Mouse (Mus musculus) macrophage (primary cell): ENCODE data around the gene Tmco1. TPM values are rescaled to one million over a fixed set of nuclear protein-coding genes. Genes with fewer than 3 reads are reported as not detected.

ENCODE experiments used
- H3K27ac ChIP-seq: fragments of 350-480 bp; formaldehyde crosslinking; 2 replicates; pipeline ENCODE4 v1.9.0; 2021
- H3K36me3 ChIP-seq: fragments of 350-480 bp; formaldehyde crosslinking; 2 replicates; pipeline ENCODE4 v1.9.0; 2021; ENCODE audit errors: inconsistent target
- H3K4me3 ChIP-seq: fragments of 350-480 bp; formaldehyde crosslinking; 2 replicates; pipeline ENCODE4 v1.9.0; 2021; ENCODE audit errors: inconsistent target
- H3K79me2 ChIP-seq: fragments of 350-480 bp; formaldehyde crosslinking; 2 replicates; pipeline ENCODE4 v1.9.0; 2021; ENCODE audit errors: inconsistent target
- WGBS: methylation state at CpG from one replicate; pipeline ENCODE4 v1.1.7; 2026; ENCODE audit warnings: inconsistent platforms; ENCODE audit not compliant: missing documents; 5-methylcytosine and 5-hydroxymethylcytosine counted together
- polyA plus RNA-seq: library from polyadenylated mRNA; stranded (reverse); fragments of 250-400 nt; gene quantifications from 3 replicates; pipeline ENCODE4 v1.2.4, GENCODE M21; 2018; ENCODE audit warnings: inconsistent platforms

The Tmco1 gene
- polyA plus RNA-seq, 1 experiment from 2014 or later = 127 TPM

- Histone ChIP-seq H3K4me3 (no peak overlapping the region), H3K27ac (no peak overlapping the region)
Observed at GRCm38 (mm10) chr1:167382316-167382715, 74.1 kb downstream of the Tmco1 start.

GRCm38 (mm10) chr1:167382763-167383162, 74.6 kb downstream of the Tmco1 start:
- Histone ChIP-seq H3K79me2 (peaks cover 33% of the 10 kb centered on the region), H3K4me3 (no peak overlapping the region), H3K27ac (no peak overlapping the region), H3K36me3 (no peaks in the 10 kb centered on the region)
- 85% methylated on average over 5 of the region's 5 CpGs for WGBS

More at GRCm38 (mm10) chr1:167382316-167382715, 74.1 kb downstream of the Tmco1 start:
- Histone ChIP-seq H3K36me3 (0 out of 2 replicates have a peak, but pooled peaks cover under 1% of the 10 kb centered on the region), H3K79me2 (peaks cover 32% of the 10 kb centered on the region)
- WGBS = 95% methylated on average over 7 of the region's 7 CpGs

DNA sequence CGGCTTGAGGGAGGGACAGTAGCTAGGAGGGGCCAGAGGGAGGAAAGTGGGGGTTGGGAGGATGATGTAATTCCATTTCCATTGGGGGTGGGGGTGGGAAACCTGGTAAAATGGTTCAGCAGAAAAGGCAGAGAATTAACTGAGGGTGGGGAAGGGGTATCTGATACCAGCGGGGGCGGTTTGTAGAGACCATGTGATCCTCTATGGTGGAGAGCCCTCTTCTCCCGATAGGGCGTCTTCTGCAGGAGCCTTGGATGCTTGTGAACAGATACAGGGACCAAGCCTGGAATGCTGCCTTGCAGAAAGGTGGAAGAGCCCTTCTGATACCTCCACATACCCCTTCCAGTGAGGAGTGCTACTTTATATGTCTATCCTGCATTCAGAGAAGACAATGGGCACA, 75.0 kb downstream of the Tmco1 start:
- H3K36me3 ChIP-seq = no peaks in the 10 kb centered on the region
- WGBS = 94% methylated on average over 5 of the region's 5 CpGs

More for the DNA sequence above, 75.0 kb downstream of the Tmco1 start:
- Histone ChIP-seq H3K79me2 (peaks cover 37% of the 10 kb centered on the region), H3K27ac (no peak overlapping the region), H3K4me3 (no peak overlapping the region)

Other genes with a start within 250 kb of the Tmco1 start
- gene Uck2, start 23.1 kb upstream of the Tmco1 start, polyA plus RNA-seq = 6.9 to 29.5 TPM (median 19.7 TPM) in 3 replicates
- gene Aldh9a1, start 41.6 kb downstream of the Tmco1 start, polyA plus RNA-seq = 92.1 to 110 TPM (median 93.8 TPM) in 3 replicates
- 20.3 to 34.7 TPM (median 26.0 TPM) in 3 replicates for gene Mgst3, start 85.5 kb downstream of the Tmco1 start, polyA plus RNA-seq
- not detected in 3 replicates for gene Lrrc52, start 158.4 kb downstream of the Tmco1 start, polyA plus RNA-seq